Mouse (Mus musculus): ENCODE measurements at regions not wholly inside any gene's neighbourhood (a gene's known extent, or its start where the extent isn't known, plus 50 kb on each side); places are given as distances from the start of the nearest gene placed in this dataset.

DNA sequence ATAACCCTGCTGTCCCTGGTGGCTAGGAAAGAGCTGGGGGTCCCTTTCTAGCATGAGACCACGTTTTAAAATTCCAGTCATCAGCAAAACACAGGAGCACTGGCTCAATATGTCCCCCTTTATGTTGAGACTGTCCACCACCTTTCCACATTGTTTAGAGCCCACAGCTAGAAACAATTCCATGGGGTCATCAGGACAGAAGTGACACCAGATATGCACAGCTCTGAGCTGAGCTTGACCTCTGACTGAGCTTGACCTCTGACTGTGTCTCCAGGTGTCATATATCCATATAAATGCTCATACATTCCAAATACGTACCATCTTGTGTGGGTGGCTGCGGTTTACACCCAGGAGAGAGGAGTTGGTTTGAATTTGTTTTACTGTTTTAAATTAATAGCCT lies 262.1 kb upstream of the Ppargc1a start:
- DNase-seq, result no peak

DNA sequence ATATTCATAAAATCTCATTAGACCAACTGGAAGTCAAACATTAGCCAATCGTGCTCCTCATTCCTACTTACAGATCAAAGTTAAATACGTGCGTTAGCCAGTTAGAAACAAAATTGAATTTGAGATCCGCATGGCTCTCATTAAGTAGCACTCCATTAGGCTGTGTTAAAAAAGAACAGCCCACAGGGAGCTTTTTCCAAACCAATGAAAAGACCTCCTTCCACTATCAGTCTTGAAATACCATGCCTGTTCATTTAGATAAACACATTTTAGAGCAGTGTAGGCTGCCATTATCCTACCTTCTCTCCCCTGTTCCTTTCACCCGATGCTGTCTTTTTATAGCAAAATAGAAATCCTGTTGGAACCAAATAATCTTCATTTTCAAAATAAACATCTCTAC lies 261.5 kb upstream of the Ppargc1a start:
- DNase-seq, result no peak

DNA sequence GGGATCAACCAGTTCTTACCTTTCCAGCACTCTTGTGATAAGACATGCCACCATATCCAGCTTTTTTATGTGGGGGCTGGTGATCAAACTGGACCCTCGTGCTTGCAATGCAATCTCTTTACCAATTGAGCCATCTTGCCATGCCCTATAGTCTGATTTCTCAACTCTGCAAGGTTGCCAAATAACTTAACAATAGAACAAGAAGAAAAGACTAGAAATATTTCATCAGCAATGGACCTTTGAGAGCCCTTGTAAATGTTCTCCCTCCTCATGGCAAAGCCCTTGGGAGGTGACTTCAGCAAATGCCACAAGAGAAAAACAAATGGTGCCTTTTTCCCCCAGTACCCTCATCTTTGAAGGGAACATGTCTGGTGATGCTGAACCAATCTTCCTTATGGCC lies 258.7 kb upstream of the Ppargc1a start:
- no peak for DNase-seq

DNA sequence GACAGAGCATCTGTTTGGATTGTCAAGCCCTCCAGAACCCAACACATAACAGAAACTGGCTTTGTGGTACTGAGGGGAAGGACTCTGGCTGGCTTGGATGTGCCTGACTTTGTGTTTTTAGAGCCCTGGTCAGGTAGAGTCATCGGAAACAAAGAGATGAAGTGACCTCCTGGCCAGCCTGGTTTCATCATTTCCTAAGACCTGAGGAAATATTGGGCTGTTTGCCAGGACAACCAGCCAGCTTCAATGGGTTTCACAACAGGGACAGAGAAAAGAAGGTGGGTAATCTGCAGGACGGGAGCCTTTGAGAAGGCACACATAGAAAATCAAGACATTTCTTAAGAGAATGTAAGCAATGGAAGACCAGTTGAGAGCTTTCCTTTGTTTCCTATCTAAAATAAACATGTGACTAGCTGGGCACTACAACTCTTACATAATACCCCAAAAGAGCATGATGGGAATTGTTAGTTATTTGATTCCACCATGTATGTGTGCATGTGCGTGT lies 258.1 kb upstream of the Ppargc1a start:
- DNase-seq, result no peak

DNA sequence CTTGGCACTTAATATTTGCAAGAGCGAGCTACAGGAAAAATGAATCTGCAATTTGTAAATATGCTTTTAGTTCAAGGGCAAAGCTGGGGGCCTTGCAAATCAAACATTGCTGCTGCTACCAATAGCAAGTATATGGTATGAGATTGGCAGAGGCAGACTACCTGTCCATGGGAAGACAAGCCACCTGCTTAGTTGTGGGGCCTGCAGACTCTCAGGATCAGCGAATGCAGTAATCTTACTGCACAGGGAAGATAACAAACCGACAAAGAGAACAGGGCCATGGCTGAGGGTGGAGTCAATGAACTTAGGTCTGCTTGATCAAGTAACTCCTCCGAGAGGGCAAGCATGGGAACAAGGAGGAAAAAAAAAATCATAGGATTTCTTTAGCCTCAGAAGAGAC lies 257.2 kb upstream of the Ppargc1a start:
- no peak for DNase-seq

DNA sequence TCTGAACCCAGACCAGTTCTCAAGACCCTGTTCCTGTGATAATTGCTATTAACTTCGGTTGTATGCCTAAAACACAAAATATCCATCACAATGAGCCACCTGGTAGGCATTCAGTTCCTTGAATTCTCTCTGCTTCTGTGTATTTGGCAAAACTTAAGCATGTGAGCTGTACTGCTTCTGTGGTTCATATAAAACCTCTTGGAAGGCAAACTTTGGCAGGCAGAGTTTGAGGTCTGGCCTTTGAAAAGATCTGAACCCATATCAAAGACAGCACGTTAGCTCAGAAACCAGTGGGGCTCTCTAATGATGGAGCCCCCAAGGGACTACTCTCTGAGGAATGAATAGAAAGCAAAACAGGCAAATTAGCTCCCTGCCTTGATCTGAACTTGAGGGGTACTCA lies 256.1 kb upstream of the Ppargc1a start:
- no peak for DNase-seq

DNA sequence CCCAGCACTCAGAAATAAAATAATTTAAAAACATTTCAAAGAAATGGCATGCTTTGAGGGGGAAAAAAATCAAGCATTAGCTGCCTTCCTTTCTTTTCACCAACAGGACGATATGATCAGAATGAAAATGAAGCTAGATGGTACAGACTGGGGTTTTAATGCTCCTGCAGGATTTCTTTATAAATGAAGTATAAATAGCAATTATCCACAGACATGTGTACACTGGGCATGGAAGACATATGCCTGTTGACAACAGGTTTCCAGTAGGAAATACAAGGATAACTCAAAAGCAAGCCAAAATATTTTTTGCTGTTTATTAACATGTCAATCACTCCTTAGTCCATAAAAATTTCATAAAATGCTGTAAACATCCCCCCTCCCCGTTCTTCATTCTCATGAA lies 248.7 kb upstream of the Ppargc1a start:
- no peak for DNase-seq

DNA sequence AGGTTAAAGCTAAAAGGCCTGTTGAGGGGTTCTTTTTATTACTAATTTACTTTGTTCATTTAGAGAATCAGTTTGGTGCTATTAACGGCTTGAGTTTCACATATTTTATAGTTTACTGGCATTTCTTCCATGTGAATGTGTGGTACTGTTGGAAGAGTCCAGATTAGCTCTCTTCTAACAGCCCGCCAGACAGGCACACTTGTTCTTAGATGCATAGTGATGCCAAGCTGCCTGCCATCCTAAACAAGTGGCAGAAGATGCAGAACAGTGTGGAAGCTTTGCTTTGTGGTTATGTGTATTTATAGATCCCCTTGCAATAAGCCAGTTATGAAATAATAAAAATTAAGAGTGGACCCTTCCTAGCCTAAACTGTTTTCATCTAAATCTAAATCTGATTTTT lies 244.2 kb upstream of the Ppargc1a start:
- DNase-seq, result no peak

DNA sequence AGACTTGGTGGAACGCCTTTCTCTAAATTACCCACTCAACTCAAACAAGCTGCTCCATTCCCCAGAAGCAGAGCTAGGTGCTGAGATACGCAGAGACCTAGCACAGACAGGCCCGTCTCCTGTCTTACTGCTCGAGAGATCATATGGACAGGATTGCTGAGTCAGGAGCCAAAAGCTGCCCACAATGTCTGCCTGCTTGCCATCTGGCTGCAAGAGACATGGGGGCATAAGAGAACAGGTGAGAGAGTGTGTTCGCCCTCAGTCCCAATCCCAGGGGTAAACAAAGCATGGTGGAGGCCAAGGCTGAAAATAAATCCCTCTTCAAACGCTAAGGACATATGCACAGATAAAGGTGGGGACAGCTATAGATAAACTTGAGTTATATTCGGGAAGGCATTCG lies 234.0 kb upstream of the Ppargc1a start:
- peak; percentile 61 for DNase-seq

DNA sequence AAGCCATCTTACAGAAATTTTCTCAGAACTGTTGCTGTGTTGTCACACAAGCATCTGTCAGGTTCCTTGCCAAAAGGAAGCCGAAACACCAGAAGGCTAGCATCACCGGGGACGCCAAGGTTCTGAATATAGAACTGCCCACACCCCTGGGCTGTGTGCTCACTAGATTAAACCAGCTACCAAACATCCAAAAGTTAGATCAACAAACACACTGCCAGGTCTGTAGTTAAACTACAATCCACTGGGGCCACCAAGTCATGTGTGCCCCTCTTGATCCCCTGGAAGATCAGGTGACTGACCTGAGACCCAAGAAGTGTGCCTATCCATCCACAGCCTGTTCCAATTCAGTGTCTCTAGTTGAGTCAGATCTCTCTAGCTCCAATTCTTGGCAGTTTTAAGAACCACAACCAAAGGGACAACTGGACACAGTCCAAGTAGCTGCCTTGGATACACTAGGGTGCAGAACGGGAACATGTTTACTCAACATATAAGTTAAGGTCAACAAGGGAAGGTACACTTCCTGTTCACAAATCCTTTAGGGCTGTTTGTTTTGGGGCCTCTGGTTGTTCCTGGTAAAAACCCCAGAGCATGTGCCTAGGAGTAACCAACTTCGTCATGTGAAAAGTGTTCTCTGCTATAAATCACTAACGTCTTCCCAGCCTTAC lies 232.0 kb upstream of the Ppargc1a start:
- DNase-seq, result no peak

DNA sequence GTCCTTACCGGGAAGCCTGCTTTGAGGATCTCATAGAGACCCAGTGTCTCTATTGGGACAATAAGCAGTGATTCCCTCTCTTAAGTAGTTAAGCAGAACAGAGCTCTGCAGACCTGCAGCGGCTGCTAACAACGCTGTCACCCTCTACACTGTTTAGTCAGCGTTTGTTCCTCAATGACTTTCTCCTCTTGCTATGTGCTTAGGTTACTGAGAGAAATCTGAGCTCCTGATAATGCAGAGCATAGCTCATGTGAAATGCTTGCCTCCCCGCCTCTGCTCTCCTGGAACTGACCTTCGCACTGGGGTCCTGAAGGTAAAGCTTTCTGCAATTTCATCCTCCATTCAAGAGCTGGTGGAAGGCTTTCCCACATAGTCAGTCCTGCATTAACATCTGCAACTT lies 226.6 kb upstream of the Ppargc1a start:
- no peak for DNase-seq

DNA sequence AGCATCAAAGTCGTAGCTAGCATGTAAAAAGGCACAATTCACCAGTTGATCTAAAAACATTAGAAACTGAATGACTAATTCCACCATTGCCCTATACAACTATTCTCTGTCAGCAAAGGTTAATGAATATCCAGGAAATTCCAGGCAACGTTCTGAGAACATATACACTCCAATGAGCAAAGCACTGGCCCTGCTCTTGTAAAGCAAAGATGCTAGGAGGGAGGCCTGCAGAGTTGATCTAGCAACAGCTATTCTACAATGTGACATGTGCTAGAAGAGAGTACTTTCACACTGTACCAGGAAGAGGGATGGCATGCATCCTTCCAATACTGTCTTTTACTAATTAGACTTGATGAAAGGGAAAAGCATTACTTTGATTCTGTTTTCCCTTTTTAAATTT lies 225.4 kb upstream of the Ppargc1a start:
- DNase-seq, result no peak

DNA sequence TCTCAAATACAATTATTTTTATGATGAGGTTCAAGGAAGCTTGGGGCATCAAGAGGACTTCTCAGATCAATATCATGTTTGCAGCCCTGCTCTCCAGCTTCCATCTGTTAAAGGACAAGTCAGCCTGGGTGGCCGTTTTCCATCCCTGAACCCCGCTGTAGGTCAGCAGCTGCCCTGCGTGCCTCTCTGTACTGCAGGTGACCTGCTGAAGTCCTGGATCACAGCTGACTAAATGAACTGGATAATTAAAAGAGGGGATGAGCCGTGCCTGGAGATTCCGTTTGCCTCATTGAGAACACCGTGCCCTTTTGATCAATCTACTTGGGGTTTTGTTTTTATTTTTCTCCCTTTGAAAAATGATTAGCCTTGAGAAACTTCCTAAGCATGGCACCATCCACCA lies 221.2 kb upstream of the Ppargc1a start:
- DNase-seq, result no peak

DNA sequence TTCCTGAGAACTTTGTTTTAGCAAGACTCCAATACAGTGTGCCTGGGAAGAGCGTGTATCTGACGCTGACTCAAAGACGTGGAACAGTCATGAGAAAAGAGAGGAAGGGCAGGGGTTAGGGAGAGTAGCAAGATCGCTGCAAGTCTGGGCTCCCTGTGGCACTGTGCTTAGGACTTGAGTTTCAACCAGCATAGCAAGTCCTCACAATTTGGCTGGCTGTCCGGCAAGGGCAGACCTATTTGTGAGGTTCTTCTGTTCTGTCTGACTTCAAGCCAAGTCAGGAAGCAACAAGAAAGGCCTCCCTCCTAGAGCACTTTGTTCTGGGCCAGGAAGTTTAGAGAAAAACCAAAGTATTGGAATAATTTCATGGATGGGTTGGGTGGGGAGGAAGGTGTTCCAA lies 216.0 kb upstream of the Ppargc1a start:
- DNase-seq, result no peak

DNA sequence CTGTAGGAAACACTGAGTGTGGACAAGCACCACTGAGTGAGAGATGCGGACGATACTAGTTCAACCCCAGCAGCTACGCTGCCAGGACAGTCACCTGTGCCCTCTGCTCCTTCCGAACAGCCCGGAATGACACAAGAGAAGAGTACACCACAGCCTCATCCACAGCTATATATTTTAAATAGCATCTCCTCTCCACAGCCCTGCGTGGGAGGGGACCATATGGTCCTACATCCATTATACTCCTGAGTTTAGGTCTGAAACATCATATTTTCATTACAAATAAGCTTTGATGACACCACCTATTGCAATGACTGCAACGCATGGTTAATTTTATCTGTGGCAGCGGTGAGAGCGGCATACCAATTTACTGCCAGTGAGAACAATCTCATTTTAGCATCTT lies 215.6 kb upstream of the Ppargc1a start:
- DNase-seq, result no peak

DNA sequence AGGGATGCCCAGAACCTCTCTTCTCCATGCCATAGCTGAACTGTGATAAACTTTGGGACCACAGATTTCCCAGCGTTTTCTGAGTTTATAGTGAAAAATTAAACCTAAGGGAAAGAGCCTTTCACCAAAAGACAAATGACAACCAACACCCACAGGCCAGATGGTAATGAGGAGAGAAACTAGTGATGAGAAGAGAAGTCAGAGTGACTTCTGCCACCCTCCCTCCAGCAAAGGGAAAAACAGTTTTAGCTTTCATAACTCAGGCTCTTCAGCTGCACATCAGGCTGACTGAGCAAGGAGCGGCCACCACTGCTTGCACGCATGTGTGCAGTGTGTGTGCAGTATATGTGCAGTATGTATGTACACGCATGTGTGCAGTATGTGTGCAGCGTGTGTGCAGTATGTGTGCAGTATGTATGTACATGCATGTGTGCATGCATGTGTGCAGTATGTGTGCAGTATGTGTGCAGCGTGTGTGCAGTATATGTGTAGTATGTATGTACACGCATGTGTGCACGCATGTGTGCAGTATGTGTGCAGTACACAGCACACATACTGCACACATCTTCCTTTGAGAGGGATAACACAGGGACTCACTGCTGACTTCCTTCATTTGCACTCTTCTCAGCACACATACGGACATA lies 208.1 kb upstream of the Ppargc1a start:
- no peak for DNase-seq

DNA sequence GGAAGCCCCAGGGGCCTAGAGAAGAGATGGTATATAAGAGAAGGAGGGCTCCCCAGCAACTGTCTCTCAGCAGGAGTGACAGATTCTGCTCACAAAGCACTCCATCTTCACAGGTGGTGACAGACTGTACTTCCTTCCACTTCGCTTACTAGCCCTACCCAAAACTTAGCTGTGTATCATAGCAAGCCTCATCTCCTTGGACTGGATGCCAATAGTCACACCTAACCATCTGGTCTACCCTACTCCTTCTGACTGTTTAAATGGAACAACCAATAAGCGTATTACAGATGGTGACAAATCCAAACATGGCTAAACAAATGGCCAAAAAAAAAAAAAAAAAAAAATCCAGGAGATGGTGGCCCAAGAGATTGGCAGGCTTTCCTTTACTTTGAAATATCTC lies 204.1 kb upstream of the Ppargc1a start:
- DNase-seq, result peak; percentile 69

DNA sequence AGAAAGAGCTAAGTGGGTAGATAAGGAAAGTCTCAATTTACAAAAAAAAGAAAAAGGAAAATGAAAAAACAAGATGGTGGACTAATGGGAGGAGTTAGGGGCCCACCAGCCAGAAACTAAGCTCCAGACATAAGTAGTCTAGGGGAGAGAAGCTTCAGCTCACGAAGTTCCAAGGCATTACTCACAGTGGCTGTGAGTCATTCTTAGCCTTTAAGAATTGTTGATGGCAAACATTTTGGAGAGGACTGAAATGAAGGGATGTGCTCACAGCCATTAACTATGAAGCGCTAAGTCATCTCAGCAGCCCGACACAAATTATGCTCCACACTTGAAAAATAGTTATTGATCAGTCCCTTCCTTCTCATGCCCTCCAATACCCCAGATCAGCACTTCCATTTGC lies 198.6 kb upstream of the Ppargc1a start:
- no peak for DNase-seq

DNA sequence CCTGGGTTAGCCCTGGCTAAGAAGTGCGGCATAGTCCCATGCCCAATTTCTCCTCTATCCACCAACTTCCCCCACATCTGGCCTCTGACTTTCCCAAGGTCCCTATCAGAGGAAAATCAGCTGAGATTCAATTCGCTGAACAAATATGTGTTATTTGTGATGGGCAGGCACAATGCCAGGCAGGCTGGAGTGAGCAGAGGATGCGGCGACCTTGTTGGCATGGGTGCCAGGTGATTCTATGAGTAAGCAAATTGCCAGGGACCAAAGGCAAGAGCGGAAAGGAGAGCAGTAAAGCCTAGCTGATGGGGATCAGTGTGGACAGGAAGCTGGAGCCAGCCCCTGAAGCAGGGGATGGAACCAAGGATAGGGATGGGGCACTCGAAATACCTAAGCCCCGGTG lies 196.9 kb upstream of the Ppargc1a start:
- DNase-seq, result peak; percentile 42

DNA sequence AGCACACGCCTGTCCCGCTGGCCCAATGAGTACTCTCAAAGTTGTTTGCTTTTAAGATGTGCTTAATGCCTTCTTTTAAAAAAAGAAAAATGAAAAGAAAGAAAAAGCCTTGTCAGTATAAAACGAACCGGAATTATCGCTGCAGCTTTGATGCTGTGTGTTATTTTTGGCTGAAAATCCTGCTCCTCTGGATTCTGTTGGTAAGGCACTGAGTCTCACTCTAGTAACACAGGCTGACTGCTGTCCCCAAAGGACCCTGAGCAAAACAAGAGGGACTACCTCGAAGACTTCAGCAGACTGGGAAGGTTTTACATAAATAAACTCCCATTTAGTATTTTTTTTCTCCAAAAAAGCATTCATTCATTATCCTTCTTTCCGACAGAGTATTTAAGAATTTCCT lies 196.1 kb upstream of the Ppargc1a start:
- no peak for DNase-seq

DNA sequence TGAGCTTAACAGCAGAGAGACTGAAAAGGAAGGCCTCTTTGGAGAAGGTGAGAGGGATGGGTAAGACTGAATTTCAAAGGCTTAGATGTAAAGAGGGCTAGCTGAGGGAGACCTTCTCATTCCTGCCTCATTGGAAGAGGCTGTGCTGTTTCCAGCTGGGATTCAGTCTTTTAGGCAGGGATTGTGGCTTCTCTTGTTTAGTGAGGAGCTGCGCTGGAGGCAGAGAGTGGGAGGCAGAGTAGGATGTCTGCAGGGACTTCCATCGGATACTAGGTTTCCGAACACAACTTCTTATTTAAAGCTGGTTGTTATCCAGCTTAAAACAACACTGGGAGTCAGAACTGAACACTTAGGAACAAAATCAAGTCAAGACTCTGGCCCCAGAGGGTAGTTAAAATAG lies 194.8 kb upstream of the Ppargc1a start:
- DNase-seq, result no peak

DNA sequence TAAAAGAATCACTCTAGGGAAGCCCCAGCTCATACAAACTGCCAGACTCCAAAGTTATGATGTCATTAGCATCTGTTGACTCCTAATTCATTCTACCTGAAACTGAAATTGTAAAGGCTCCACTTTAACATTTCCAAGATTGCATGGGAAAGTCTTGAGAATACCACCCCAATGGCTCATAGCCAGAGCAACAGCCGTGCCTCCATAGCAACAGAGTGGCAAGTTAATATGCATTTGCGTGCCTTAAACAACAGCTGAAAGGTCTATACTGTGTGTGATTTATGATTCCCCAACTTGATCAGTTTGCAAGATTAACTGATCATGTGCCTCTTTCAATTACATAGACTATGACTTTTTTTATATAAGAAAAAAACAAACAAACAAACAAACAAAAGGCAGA lies 190.8 kb upstream of the Ppargc1a start:
- DNase-seq, result no peak

DNA sequence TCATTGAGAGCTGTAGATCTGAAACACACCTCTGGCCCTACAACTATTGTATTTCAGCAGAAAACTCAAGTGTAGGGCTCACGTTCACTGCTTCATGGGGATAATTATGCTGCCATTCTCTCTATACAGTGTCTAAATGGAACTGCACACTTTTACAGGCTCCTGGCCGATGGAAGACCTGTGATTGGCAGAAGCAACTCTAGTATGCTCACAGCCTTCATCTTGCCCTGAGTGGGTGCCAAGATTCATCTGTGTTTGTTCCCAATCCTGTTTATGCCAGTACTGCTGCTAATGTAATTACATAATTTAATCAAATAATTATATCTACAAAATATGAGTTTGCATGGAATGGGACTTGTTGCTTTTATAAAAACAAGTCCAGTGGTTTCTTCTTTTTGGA lies 190.3 kb upstream of the Ppargc1a start:
- DNase-seq, result peak; percentile 16

DNA sequence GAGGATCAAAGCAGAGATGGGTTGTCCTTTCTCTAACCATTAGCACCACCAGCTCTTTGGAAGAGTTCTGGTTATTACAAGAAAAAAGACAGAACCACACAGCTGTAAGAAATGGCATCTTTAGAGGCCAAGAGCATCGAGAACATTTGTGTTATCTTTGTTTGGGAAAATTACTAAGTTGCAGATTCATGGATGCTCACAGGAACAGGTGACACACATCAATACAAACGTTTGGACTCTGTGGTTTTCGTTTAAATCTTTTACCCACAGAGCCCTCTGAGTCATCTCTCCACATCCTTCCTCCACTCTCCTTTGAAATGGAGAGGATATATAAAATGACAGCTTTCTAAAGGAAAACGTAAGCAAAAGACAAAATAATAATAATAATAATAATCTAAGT lies 184.5 kb upstream of the Ppargc1a start:
- DNase-seq, result no peak

DNA sequence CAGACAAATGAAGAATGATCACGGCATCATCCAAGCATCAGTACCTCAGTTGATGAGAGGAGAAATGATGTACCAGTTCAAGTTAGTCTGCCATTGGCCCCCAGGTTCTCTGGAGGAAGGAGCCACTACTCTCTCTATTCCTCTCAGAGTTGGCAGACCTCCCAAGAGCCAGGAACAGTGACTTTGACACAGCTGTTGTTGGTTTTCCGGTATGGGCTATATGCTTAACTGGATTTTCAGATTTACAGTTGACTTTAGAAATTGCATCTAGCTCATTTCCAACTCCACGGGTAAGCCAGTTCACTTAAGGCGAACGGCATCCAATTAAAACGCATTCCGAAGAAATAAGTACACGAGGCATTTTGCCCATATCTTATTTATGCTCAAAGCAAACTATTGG lies 182.9 kb upstream of the Ppargc1a start:
- no peak for DNase-seq
